Mouse (Mus musculus) adrenal gland (tissue): ENCODE data around the gene Calml4.

ENCODE experiments used
- intact Hi-C: fragments of 180-260 bp; cut with DNase I; formaldehyde crosslinking; loops from one replicate; pipeline ENCODE4 v1.15.1; 2025

Calml4 gene

DNA sequence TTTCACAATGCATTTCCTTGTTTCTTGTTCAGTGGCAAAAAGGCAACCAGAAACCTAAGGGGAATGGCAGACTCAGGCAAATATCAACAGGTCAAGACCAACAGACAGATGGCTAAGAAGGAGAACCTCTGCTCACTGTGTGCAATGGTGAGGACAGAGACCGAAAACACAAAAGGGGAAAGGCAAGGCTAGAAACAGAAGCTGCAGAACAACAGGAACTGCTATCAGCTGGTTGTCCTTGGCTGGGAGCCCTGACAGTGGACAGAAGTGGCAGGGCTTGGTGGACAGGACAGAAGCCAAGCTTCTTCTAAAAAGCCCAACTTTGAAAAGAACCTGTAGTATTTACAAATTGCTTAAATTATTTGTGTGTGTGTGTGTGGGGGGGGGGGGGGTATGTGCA, 36.6 kb downstream of the Calml4 start:
- intact Hi-C loops, result no loop called here

DNA sequence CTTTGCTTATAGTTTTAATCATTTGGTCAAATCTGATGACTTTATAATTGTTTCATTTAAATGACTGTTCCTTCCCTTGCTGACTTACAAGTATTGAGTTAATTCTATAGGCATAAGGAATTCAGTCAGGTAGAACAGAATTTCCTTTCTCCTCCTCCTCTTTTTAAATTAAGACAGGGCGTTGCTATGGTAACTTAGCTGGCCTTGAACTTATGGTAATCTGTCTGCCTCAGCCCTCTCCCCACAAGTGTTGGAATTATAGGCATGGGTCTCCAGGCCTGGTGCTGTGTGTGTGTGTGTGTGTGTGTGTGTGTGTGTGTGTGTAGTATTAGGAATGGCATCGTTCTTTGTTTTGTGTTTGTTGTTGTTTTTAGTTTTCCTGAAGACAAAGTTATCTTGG, 43.9 kb downstream of the Calml4 start:
- intact Hi-C loops, result no loop called here

DNA sequence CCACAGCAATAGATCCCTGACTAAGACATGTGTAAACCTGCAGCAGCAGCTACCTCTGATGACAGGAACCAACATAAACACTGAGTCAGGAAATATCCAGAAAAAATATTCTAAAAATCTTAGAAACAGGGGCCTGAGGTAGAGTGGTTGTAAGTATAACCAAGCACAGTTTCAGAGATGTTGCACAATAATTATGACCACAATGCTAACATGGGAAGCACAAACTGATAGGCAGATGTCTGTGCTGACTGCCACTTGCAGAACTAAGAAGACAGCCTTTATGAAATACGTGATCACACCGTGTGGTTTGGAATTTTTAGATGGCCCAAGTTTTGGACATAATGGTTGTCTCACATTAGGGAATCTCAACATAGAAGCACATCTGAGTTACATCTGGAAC, 46.0 kb downstream of the Calml4 start:
- intact Hi-C loops, result no loop called here

DNA sequence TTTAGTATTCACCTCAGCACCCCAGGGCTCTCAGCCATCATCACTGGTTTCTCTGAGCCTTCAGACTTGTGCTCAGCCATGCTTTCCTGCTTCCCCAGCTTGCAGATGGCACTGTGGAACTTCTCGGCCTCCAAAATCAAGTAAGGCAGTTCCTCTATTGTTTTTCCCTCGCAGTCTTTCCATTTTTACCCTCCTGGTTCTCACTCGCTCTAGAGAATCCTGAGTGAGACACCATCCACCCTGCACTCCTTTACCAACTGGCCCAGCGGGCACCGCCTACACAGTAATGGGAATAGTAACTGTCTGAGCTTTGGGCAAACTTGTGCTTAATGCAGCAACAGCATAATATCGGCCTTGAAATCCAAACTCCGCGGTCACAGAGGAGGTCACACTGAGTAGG, 47.2 kb downstream of the Calml4 start:
- intact Hi-C loops, result no loop called here

DNA sequence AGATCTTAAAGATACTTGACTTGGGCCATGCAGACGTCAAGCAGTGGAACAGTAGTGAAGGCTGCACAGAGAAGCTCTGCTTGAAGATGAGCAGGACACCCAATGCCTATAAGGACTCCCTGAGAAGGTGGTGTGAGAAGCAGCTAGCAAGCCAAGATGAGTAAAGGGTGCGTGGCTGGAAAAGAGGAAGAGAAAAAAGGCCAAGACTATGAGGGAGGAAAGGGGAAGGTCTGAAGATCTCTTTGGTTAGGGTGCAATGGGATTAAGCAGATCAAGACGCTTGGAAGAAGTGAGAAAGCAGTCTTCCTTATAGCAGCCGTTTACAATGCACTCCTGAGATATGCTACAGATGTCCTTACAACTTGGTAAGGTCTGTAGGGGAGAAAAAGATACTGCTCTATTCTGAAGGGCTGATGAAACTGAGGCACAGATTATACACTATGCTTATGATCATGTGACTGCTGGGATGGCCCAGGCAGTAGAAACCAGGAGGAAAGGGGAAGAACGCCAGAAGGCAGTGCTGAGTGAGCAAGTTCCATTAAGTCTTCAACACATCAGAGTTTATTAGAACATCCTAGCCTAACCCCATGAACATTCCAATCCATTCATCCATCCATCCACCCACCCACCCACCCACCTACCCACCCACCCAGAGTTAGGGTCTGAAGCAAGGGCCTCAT, 55.6 kb downstream of the Calml4 start:
- intact Hi-C loops, result no loop called here

DNA sequence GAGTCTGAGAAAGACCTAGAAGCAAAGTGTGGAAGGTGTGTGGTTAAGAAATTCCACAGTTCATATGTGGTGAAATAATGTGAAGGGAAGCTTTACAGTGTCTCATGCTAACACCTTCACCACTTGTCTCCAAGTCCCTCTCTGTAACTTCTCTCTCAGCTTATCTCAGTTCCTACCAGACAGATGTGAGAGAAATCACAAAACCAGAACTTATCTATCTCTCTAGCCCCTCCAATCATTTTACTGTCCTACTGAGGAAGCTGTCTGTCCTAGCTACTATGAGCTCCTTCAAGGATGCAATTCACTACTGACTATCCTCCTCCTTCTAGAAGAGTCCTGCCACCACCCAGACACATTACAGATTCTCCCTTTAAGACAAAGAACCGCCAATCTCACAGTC, 59.2 kb downstream of the Calml4 start:
- intact Hi-C loops, result no loop called here

DNA sequence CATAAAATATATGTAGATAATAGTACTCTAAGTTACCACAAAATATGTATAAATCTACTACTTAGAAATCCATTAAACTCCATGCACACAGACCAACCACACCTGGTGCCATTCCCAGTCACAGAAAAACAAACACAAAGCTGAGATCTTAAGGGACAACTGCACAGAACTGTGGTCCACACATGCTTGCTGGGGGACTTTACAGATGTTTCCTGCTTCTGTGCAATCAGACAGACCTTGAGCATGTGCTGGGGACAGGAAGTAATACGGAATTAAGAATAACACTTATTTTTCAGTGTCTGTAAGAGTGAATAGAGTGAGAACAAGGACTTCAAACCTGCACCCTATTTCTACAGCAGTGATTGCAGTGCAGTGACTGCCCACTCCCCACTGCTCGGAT, 63.0 kb downstream of the Calml4 start:
- intact Hi-C loops, result no loop called here

DNA sequence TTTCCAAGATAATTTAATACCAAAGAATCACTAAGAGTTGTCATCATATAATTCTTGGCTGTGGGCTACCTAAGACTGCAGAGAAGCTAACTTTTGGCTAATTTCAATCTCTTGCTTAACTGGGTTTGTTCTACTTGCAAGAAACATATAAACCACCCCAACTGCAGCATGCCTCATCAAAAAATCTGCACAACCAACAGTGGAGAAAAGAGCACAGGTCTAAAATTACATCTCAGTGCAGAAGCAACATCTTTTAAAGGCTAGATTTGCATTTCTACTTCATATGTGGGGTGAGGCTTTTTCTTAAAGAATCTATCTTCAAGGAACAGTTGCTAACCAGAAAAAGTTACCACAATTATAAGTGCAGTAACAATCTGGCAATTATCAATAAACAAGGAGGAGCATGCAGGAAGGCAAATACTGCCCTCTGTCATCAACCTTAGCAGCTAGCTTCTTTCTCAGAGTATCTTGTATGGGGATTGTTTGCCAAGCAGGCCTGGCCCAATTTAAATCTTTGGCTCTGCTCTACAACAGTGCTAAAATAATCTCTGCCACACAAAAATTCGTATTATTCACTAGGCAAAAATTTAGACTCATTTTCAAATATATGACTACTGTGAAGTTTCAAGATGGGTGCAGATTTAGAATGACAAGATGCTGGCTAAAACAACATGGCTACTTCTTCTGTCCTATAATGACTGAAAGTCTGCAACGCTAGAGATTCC, 67.2 kb downstream of the Calml4 start:
- intact Hi-C loops, result no loop called here
